Mouse (Mus musculus) cerebellum, postnatal 4 days (tissue): ENCODE measurements around the gene Rpl36a-ps1.
"Not testable (repeated sequence)": the region's sequence is repeated elsewhere in the genome, so short reads cannot be mapped to it uniquely, and the experiment has no call there.

ENCODE experiments used
- DNase-seq, 2 experiments: peaks; one replicate each; pipeline ENCODE4 v3.0.0; 2022; ENCODE audit warnings: low spot score in 2 of 2, mixed read lengths in 1 of 2

Gene Rpl36a-ps1

DNA sequence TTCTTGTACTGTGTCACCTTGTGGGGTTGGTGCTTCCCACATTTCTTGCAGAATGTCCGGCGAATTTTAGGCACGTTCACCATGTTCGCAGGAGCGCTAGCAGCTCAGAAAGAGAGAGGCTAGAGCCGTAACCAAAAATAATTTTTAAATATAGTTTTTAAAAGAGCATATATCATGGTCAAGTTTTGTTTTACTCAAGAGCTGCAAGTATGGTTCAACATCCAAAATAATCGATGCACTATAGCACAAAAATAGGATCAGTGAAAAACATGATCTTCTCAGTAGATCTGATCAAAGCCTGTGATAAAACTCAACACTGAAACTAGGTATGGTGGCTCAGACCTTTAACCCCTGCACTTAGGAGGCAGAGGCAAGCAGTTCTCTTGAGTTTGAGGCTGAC lies at the start of gene Rpl36a-ps1:
Gene Rpl36a-ps1, minus strand, starts transcription at position 101 of the 400 bp plus-strand sequence.
- no peak for DNase-seq

DNA sequence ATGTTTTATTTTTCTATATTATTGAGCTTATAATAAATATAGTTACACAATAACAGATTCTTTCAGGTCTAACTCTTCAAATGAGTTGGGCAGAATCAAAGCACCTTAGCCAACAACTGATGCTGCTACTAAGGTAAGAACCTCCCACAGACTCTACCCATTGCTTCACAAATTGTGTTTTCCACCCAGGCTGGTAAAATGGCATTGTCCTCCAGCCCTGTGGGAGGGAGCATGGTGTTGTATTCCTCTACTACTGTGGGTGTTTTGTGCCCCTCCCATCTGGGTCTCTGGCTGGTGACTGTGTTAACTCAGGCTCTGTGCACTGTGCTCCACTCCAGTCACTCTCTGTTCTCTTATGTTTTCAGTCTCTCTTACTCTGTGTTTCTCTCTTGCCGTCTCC lies 49.4 kb upstream of the Rpl36a-ps1 start:
- no peak for DNase-seq

GRCm38 (mm10) chr14:99041416-99041815 lies 47.3 kb upstream of the Rpl36a-ps1 start:
- no peak for DNase-seq

DNA sequence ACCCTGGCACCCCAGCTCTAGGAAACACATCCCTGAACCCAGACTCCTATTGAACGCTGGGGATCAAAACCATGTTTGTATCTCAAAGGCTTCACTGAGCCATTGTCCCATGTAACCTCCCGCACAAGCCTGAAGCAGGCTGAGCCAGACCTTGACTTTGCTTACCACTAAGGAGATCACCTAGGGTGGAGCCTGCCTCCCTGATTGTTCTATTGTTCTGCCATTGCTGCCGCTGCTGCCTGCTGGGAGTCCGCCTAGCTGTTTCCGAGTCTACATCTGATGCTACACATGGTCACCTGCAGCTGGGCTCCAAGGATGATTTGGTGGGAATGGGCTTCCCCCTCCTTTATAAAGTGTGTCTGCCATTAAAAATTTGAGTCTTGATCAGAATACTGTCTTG lies 45.2 kb upstream of the Rpl36a-ps1 start:
- DNase-seq, result not testable (repeated sequence)

DNA sequence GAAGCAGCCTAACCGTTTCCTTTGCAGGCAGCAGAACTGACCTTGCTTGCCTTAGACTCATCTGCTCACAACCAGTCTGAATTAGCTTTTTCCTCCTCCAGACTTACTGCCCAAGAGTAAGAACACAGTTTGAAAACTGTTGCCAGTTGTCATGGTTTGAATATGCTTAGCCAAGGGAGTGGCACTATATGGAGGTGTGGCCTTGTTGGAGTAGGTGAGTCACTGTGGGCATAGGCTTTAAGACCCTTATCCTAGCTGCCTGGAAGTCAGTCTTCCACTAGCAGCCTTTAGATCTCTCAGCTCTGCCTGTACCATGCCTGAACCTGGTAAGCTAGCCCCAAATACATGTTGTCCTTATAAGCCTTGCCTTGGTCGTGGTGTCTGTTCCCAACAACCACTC lies 43.6 kb upstream of the Rpl36a-ps1 start:
- DNase-seq, result no peak

DNA sequence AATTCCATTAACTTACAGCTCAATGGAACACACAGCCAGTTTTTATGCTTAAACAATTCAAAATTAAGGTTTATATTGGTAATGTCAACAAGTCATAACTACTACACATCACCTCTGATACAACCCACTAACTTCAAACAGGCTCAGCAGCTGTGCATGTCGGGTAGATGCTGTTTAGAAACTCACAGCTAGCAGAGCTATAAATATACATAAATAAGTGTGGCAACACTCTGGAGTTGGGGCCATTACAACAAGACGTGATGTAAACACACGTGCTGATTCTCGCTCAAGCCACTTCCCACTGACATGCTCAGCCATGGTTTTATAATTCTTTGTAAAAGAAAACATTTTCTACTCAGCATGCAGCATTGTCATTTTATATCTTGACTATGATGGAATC lies 41.9 kb upstream of the Rpl36a-ps1 start:
- no peak for DNase-seq

DNA sequence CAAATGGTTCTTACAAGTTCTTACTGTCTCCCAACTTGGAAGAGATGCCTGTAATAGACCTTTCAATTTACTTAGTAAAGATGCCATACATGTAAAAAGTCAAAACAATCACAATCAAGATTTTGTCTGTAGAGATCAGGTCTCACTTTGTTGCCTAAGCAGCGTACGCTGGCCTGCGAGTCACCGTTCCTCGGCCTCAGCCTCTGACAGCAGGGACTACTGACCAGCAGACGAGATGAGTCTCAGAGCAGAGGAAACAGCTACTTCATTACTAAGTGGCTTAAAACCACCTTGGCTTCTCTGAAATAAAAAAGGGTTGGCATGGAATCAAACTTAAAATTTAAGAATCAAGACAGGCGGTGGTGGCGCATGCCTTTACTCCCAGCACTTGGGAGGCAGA lies 40.7 kb upstream of the Rpl36a-ps1 start:
- not testable (repeated sequence) for DNase-seq

GRCm38 (mm10) chr14:99032596-99032995 lies 38.5 kb upstream of the Rpl36a-ps1 start:
- DNase-seq, result no peak

DNA sequence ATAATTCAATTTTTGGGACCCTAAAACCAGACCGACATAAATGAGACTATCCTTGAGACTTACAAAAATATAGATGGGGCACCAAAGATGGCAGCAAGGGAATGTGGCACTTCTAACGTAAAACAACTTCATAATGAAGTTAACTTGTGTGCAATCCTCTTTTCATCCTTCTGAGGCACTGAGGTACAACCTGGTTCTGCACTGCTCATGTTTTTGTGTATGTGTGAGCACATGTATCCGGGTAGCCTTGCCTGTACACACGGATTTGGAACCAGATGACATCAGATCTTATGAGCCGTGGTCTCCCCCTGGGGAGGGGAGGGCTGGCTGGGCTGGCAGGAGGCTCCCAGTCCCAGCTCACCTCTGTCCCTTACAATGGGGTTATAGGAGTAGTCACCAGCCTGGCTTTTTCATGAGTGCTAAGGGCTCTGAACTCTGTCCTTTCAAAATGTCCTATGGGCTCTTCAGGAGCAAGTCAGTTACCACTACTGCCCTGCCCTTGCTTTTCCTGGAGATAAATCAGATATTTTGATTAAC lies 37.3 kb upstream of the Rpl36a-ps1 start:
- DNase-seq, result no peak

GRCm38 (mm10) chr14:99029987-99030386 lies 35.9 kb upstream of the Rpl36a-ps1 start:
- no peak for DNase-seq

DNA sequence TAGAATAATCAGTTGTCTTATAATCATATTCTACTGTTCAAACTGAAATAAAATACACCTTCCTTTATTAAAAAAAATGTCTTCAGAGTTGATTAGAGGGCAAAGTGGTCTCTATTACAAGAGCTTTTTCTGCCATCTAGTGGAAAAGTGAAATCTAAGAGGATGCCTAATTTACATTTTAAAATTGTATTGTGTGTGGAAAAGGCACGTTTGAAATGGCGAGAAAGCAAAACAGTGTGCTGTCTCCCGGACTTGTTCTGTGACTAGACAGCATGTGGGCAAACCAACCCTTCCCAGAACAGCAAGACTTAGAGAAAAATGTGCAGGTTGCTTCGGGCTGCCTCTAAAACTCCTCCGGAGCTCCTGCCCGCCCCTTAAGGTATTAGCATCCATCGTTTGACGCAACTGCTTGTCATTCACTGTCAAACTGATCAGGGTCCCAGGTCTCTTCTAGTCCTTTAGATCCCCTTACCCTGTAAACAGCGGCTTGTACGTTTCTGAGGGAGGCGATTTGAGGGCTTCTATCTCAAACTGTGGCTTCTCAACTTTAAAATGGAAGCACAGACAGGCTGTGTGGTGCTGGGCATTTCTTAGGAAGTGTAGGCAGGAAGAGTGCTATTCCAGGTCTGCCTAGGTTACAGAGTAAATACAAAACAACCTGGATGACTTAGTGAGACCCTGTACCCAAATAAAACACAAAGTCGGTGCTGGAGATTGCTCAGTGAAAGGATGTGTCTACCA lies 28.4 kb upstream of the Rpl36a-ps1 start:
- DNase-seq, result no peak

- no peak for DNase-seq
Measured at GRCm38 (mm10) chr14:99019136-99019808, 25.2 kb upstream of the Rpl36a-ps1 start.

DNA sequence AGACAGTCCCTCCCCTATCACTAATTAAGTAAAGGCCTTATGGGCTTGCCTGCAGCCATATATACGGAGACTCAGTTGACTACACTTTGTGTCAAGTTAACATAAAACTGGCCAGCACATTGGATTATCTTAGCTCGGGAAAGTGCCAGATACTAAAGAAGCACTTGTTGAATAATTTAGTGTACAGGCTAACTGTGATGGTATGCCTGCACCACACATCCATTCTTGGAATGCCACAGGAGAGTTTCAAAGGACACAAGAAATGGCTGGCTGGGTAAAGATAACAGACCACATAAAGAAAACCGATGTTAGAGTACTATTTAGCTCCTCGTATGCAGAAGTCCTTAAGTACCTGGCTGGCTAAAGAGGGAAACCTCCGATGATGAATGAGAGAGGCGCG lies 24.6 kb upstream of the Rpl36a-ps1 start:
- no peak for DNase-seq

DNA sequence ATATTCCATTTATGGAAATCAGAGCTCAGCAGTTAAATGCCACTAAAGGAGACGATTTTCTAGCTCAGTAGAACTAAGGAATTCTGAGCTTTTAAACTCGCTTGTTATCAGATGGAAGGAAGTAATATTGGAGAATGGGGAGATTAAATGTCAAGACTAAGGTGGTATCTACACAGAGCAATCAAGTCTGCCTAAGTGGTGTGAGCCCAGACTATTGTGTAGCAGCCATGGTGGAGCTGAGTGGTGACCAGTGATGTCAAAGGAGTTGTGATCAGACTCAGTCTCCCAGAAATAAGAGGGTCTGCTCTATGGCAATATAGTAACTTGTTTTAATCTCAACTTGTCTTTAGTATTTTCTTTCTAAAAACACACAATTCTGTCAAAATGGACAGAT lies 16.8 kb upstream of the Rpl36a-ps1 start:
- no peak for DNase-seq

GRCm38 (mm10) chr14:99010224-99010919 lies 16.3 kb upstream of the Rpl36a-ps1 start:
- DNase-seq, result no peak

DNA sequence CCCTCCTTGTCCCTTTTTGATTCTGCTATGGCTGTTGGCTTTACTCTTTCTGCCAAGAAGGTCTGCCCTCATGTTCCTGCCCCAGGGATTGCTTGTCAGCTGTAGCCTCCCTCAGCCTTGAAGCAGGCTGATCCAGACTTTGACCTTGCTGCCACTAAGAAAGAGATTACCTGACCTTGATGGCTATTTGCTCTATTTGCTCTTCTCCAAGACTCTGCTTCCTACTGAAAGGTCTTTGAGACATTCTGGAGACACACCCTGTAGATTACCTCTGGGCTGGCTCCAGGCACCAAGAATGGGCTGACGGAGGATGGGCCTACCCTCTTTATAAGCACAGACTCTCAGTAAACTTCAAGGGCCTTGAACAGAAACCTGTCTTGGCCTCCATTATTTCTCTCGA lies 1.6 kb downstream of the Rpl36a-ps1 start:
- no peak for DNase-seq

DNA sequence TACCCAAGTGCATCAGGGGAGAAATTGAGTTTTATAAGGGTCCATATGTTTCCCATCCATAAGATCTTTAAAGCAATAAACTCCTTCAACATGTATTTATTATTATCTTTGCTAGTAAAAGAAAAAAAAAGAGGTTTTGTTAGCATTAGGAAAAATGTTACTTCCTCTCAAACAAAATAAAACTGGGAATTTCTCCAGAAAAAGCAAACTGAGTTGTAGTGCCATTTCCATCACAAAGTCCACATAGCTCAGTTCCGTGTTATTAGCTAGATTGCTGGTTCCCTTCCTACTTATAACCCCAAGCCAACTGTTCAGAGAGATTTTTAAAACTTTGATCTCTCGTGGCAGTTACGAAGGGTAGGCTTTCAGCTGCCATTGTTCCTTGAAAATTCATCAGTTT lies 3.5 kb downstream of the Rpl36a-ps1 start:
- DNase-seq, result no peak

- DNase-seq, result no peak
Measured at GRCm38 (mm10) chr14:98989818-98990217, 4.3 kb downstream of the Rpl36a-ps1 start.

DNA sequence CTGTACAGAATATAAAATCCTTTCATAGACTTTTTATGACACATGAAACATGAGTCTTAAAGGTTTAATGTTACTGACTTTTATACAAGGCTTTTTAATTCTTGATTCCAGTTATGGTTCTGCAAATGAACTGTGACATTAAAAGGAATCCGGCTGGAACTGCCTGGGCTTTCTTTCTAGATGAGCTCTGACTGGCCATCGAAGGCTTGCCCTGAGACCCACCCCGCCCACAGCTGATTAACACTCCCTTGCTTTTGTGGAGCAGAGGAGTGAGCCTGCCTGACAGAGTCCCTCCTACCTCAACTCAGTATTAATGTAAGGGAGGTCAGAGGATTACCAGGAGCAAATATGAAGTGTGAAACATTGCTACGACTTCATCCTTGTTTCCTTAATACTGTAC lies 22.2 kb downstream of the Rpl36a-ps1 start:
- DNase-seq, result no peak

- no peak for DNase-seq
Measured at GRCm38 (mm10) chr14:98958978-98959658, 35.0 kb downstream of the Rpl36a-ps1 start.

DNA sequence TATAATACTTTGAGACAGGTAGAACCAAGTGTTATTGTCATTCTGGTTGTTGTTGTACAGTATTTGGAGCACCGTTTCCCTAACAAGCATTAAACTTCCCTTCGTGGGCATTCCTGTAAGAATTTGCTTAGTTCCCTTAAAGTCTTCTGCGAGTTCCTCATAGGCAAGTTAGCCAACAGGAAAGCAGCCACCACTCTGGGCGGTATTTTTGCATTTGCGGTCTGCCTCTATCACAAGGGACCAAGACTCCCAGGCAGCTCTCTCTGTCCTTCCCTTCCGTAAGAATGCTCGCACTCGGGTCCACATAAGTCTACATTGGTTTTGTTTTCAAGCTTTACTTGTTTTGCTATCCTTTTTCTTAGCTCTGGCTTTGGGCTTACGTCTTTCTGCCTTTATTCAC lies 37.3 kb downstream of the Rpl36a-ps1 start:
- DNase-seq, result no peak

GRCm38 (mm10) chr14:98952441-98952840 lies 41.7 kb downstream of the Rpl36a-ps1 start:
- DNase-seq, result no peak
